Mouse (Mus musculus) common myeloid progenitor, adult 5-6 weeks (primary cell): ENCODE measurements around the gene Sarm1. TPM values are rescaled to one million over a fixed set of nuclear protein-coding genes. Genes with fewer than 3 reads are reported as not detected.

ENCODE experiments used
- ATAC-seq: replicated peaks from 2 replicates; pipeline ENCODE4 v1.8.0; 2016; ENCODE audit warnings: low read depth, mild to moderate bottlenecking, moderate TSS enrichment, inconsistent platforms; ENCODE audit not compliant: poor library complexity, severe bottlenecking
- total RNA-seq: library from RNA; stranded (forward); fragments of 200-1000, 187-1606 nt; gene quantifications from 2 replicates; pipeline ENCODE4 v1.2.3, GENCODE M21; 2017

Sarm1 gene
- total RNA-seq, 1 experiment from 2014 or later = not detected

DNA sequence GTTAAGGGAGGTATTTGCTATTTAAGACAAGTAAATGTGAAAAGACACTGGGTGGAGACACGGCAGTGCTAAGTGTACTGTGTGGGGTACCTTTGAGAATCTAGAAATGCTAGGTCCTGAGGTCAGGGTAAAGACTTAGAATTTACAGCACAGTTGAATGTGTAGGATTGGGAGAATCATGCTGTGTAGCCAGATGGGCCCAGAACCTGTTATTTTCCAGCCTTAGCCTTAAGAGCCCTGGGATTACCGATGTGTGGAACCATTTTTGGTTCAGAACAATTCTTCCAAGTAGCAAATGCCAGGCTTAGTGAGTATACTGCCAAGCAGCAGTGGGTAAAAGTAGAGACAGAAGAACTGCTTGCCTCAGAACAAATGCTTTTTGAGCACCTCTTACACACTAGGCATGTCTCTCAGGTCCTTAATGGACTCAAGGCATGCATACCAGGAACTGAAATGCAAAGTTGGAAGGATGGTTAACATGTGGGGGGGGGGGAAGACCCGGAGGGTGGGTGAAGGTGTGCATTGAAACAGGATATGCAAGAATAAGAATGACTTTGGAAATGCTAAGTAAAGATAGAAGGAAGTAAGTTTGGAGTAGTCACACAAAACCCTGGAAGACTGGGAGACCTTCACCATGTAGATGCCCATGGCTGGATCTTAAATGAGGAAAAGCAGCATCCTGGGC lies 15.7 kb upstream of the Sarm1 start:
- ATAC-seq = no peak

DNA sequence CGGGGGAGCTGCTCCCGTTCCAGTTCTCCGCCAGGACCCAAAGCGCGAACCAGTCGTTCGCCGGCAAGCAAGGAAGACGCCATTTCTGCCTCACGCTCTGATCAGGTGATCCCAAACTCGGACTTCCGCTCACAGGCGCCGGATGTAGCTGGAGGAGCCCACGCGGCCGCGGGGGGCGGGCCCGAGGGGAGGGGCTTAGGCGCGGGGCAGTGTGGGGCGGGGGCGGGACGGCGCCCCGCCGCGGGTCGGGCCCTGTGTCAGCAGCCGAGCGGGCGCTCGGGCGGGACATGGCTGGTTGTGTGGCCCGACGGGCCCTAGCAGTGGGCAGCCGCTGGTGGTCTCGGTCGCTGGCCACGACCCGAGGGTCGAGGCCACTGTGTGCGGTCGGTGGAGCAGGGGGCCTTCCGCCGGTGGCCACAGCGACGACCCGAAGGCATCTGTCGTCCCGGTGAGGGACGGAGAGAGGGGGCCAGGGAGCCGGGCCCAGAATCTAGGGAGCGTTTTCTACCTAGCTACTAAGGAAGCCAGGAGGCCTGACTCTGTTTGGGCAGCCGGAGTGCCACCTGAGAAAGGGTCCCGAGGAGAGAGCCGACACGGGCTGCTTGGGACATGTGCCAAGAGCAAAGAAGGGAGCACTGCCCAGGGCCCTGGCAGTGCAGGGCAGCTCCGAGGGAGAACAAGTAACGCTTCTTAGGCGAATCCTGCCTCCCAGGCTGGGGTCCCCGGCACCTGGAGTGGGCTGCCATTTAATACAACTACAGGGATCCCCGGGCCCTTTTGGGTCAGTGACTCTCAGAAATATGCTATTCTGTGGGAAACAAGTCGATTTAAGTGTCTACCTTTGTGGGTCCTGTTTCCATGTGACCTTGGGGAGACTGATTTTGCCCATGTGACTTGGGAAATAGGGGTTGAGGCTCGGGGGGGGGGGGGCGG lies 14.7 kb upstream of the Sarm1 start, which contains the start of the genes Tmem199 and Poldip2:
Gene Tmem199 (minus strand): TSS at position 148 of the 933 bp plus-strand sequence.
Gene Poldip2 (plus strand): TSS at position 169 of the 933 bp plus-strand sequence.
- ATAC-seq = peak; percentile 92

GRCm38 (mm10) chr11:78509148-78509547 lies 11.6 kb upstream of the Sarm1 start:
- no peak for ATAC-seq

- no peak for ATAC-seq
Measured at GRCm38 (mm10) chr11:78505430-78505829, 7.9 kb upstream of the Sarm1 start.

DNA sequence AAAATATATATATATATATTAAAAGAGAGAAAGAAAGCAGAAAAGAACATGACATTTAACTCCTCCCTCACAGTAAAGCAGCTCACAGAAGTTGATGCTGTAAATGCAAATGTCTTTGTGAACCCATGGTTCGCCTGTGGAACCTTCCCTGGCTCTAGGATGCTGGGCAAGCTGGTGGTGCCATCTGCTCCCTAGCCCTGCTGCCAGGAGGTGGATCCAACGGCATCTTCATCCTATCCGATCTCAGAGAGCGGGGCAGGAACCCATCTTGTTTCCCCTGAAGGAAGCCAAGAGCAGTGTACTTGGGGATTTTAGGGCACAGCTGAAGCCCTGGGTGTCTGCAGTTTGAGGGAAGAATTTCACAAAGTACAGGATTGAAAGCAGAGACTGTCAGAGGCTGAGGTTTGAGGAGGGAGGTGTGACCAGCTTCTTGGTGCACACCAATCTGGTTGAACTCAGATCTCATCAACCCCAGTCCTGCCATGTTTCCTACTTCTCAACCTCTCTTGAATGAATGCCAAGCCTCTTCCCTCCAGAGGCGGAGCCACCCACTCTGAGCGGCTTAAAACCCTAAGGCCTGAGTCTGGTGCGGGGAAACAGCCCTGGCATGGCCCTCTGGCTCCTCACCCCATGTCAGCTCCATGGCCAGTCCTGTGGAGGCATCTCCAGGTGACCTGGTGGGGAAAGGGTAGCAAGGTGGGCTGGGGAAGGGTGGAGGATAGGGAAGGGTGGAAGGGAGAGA lies 5.5 kb upstream of the Sarm1 start, which contains the start of gene Sebox:
Gene Sebox (plus strand): TSS at position 539 of the 742 bp plus-strand sequence.
- no peak for ATAC-seq

DNA sequence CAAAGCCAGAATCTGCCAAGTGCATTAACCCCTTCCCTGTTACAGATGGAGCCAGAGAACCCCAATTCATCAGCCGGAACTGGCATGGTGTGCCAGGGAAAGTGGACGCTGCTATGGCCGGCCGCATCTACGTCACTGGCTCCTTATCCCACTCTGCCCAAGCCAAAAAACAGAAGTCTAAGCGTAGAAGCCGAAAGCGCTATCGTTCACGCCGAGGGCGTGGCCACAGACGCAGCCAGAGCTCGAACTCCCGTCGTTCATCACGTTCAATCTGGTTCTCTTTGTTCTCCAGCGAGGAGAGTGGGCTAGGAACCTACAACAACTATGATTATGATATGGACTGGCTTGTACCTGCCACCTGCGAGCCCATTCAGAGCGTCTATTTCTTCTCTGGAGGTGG lies 4.0 kb upstream of the Sarm1 start:
- no peak for ATAC-seq

DNA sequence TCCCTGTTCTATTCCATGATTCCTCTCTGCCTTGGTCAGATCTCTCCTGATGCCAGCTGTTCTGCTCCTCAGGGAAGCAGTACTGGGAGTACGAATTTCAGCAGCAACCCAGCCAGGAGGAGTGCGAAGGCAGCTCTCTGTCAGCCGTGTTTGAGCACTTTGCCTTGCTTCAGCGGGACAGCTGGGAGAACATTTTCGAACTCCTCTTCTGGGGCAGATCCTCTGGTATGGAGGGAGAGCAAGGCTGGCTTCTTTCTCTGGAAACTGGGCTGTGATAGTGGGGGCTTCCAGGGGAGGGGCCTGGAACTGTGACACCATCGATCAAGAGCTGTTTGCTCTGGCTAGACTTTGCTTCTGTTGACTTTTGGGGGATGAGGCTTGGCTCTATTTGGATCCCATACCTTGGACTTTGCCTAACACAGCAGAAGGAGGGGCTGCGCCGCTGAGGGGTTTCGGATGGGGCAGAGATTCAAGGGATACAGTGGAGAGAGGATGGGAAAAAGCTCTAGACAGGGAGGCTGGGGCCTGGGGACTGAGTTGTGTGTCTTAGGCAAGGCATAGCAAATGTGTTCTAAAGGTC lies 3.2 kb upstream of the Sarm1 start:
- no peak for ATAC-seq

DNA sequence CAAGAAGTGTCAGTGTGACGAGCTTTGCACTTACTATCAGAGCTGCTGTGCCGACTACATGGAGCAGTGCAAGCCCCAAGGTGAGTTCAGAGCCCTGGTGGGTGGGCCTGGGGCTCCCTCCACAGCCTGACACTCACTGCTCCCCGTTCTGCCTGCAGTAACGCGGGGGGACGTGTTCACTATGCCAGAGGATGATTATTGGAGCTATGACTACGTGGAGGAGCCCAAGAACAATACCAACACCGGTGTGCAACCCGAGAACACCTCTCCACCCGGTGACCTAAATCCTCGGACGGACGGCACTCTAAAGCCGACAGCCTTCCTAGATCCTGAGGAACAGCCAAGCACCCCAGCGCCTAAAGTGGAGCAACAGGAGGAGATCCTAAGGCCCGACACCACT lies 2.0 kb upstream of the Sarm1 start:
- ATAC-seq = no peak

DNA sequence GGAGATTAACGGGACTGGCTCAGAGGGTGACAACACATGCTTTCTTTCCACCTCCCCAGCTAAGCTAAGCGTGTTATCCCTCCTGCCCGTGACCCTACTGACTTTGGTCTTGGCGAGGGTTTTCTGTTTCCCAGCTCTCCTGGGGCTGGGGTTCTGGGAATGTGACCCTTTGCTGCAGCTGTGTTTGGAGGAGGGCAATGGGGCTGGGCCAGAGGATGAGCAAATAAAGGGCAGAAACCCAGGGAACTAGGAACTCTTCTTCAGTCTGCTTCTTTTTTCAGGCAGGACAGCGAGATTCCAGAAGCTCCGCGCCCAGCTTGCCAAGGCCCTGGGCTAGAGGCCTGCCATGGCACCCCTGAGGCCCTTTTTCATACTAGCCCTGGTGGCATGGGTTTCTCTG lies 1.4 kb upstream of the Sarm1 start, which contains the start of gene Vtn:
Gene Vtn (plus strand): TSS at position 88 of the 400 bp plus-strand sequence.
- ATAC-seq = no peak

- ATAC-seq = no peak
Measured at GRCm38 (mm10) chr11:78497071-78497541, 448 bp downstream of the Sarm1 start.

GRCm38 (mm10) chr11:78495904-78496303 lies 1.6 kb downstream of the Sarm1 start:
- ATAC-seq = peak; percentile 24; the same call in 1 of the 2 replicates

- peak; percentile 46 for ATAC-seq
Measured at GRCm38 (mm10) chr11:78490781-78491241, 6.7 kb downstream of the Sarm1 start.

DNA sequence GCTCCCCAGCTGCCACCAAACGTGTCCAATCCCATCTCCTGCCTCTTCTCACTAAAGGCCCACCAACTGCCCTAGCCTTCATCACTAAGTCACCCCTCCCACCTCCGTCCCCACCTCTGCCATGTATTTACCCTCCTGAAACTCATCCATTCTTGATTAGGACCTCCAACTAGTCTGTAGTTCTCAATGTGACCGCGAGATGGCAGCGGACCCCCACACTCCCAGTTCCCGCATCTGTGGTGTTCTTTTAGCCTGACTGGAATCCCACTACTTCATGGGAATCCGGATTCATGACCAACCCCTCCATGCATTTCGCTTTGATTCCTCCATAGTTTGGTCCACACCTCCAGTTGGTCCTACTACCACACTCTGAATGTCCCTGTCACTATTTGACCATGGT lies 9.4 kb downstream of the Sarm1 start:
- ATAC-seq = peak; percentile 86

DNA sequence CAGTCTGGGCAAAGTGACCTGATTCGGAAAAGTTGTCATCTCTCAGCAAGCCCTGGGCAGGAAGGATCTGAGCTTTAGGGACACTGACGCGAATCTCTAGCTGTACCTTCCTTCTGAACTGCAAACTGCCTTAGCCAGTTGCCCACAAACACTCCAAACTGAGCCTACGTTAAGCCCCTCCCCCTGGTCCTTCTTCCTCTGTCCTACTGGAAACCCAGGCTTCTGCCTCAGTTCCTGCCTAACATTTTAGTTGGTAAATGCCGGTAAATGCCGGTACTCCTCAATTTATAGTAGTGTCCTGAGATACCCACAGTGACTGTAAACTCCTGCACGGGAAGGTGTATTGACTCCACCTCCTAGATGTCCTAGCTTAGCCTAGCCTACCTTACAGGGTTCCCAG lies 13.9 kb downstream of the Sarm1 start:
- no peak for ATAC-seq

DNA sequence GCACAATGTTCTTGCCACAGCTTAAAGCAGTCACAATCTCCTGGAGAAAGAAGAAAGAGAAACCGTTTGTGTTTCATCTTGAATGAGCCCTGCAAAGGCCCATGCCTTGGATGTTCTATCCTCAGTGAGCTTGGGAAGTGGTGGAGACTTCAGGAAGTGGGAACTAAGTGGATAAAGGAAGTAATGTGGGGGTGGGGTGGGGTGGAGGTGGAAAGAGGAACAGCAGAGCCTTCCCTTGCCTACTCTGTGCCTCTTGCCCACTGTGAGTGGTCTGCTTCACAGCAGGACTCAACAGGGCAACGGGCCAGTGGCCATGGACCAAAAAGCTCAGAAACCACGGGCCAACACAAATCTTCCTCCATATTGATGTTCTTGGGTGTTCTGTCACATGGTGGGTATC lies 22.3 kb downstream of the Sarm1 start:
- peak; percentile 69 for ATAC-seq

- ATAC-seq = no peak
Measured at GRCm38 (mm10) chr11:78471326-78472103, 26.0 kb downstream of the Sarm1 start.

- no peak for ATAC-seq
Measured at GRCm38 (mm10) chr11:78467932-78468331, 29.6 kb downstream of the Sarm1 start.

DNA sequence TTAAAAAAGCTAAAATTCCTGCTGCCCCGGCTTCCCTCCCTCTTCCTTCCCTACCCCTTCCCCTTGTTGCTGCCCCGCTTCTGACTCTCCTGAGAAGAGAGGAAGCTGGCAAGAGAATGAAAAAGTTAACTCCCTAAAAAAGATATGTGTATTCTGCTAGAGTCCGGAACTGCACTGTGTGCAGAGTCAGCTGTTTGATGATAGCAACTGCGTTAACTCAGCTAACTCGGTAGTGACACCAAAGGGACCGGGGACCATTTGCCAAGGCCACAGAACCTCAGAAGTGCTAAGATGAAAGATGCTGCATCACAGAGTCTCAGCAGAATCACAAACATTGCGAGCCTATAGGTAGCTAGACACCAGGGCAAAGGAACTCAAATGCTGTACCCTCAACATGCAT lies 30.0 kb downstream of the Sarm1 start:
- no peak for ATAC-seq
